Mouse (Mus musculus) C2C12 (cell line): Measurements from ENCODE around the gene Grk6.

ENCODE experiments used
- CEBPB ChIP-seq: IDR thresholded peaks from one replicate; pipeline ENCODE4 v1.6.1; 2011; ENCODE audit warnings: low read depth, mild to moderate bottlenecking, control low read depth, moderate library complexity
- CTCF ChIP-seq: IDR thresholded peaks from one replicate; pipeline ENCODE4 v1.5.1; 2011; ENCODE audit not compliant: control insufficient read depth, insufficient read depth, insufficient read length
- MAX ChIP-seq: IDR thresholded peaks from one replicate; pipeline ENCODE4 v1.6.1; 2011; ENCODE audit warnings: mild to moderate bottlenecking, control low read depth
- MYOG ChIP-seq: IDR thresholded peaks from one replicate; pipeline ENCODE4 v1.6.1; 2011; ENCODE audit not compliant: control insufficient read depth, insufficient read length; ENCODE audit errors: extremely low read depth

DNA sequence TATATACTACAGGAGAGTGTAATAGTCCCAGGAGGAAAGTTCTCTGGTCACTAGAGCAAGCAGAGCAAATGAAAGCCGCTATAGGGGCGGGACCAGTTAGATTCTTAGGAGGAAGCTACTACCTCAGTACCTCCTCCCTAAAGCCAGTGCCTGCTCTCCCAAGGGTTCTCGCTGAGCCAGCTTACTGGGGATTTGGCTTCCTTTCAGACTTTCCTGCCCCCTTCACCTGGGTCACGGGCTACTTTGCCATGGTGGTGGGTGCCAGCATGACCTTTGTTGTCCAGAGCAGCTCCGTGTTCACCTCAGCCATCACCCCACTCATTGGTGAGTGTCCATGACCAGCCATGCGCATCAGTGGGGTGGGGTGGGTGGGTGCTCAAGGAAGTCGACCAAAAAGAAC is 33.0 kb upstream of the Grk6 start:
- no peak for TF ChIP-seq CTCF
- no peak for TF ChIP-seq CEBPB
- no peak for TF ChIP-seq MYOG
- no peak for TF ChIP-seq MAX
